Mouse (Mus musculus) spleen, embryonic (tissue): ENCODE measurements around the gene Smoc1.

Source experiments
- CTCF ChIA-PET: fragments of 350-600 bp; sonication (Branson Sonifier 250); formaldehyde crosslinking; loops from one replicate; lab custom pipeline; 2022; lab: Charles Lee

Gene Smoc1

GRCm38 (mm10) chr12:81024407-81024806 lies 2.2 kb upstream of the Smoc1 start:
- CTCF ChIA-PET, result no interaction called here

- CTCF ChIA-PET, result no interaction called here
Measured at GRCm38 (mm10) chr12:81024993-81025392, 1.6 kb upstream of the Smoc1 start.

- CTCF ChIA-PET, result no interaction called here
Measured at GRCm38 (mm10) chr12:81026995-81027942, 661 bp downstream of the Smoc1 start.

GRCm38 (mm10) chr12:81028291-81028920 lies 1.8 kb downstream of the Smoc1 start:
- CTCF ChIA-PET, result interaction anchor here (0.5 kb wide), 1 partner anchor 700 kb away, joined by 5 read pairs; no protein-coding TSS in a partner anchor

GRCm38 (mm10) chr12:81029731-81030130 lies 3.1 kb downstream of the Smoc1 start:
- CTCF ChIA-PET, result no interaction called here

GRCm38 (mm10) chr12:81031579-81031978 lies 5.0 kb downstream of the Smoc1 start:
- CTCF ChIA-PET, result no interaction called here

- CTCF ChIA-PET, result no interaction called here
Measured at GRCm38 (mm10) chr12:81033389-81034041, 6.9 kb downstream of the Smoc1 start.

GRCm38 (mm10) chr12:81034042-81034417 lies 7.4 kb downstream of the Smoc1 start:
- CTCF ChIA-PET, result no interaction called here

- CTCF ChIA-PET, result no interaction called here
Measured at GRCm38 (mm10) chr12:81035850-81036249, 9.2 kb downstream of the Smoc1 start.

GRCm38 (mm10) chr12:81043616-81044015 lies 17.0 kb downstream of the Smoc1 start:
- CTCF ChIA-PET, result no interaction called here

GRCm38 (mm10) chr12:81046926-81047325 lies 20.3 kb downstream of the Smoc1 start:
- CTCF ChIA-PET, result no interaction called here

- CTCF ChIA-PET, result no interaction called here
Measured at GRCm38 (mm10) chr12:81049661-81050060, 23.1 kb downstream of the Smoc1 start.

- CTCF ChIA-PET, result no interaction called here
Measured at GRCm38 (mm10) chr12:81055000-81055705, 28.5 kb downstream of the Smoc1 start.

GRCm38 (mm10) chr12:81055811-81056210 lies 29.2 kb downstream of the Smoc1 start:
- CTCF ChIA-PET, result no interaction called here

- CTCF ChIA-PET, result no interaction called here
Measured at GRCm38 (mm10) chr12:81057619-81058018, 31.0 kb downstream of the Smoc1 start.

- CTCF ChIA-PET, result no interaction called here
Measured at GRCm38 (mm10) chr12:81058561-81058960, 32.0 kb downstream of the Smoc1 start.

GRCm38 (mm10) chr12:81061831-81062361 lies 35.3 kb downstream of the Smoc1 start:
- CTCF ChIA-PET, result no interaction called here

GRCm38 (mm10) chr12:81063336-81063955 lies 36.8 kb downstream of the Smoc1 start:
- CTCF ChIA-PET, result no interaction called here

- CTCF ChIA-PET, result no interaction called here
Measured at GRCm38 (mm10) chr12:81074139-81074538, 47.5 kb downstream of the Smoc1 start.

GRCm38 (mm10) chr12:81074941-81075340 lies 48.3 kb downstream of the Smoc1 start:
- CTCF ChIA-PET, result no interaction called here
